Mouse (Mus musculus): ENCODE measurements around the gene Bco2. TPM values are rescaled to one million over a fixed set of nuclear protein-coding genes. Genes with fewer than 3 reads are reported as not detected.
A peak's percentile ranks its signal among the peaks of the same experiment; 100 is the strongest.

The Bco2 gene
- 0.22 TPM for polyA plus RNA-seq (2021)

- ChIA-PET CTCF (no interaction called here), POLR2A (no interaction called here)
- ATAC-seq (no peak), DNase-seq (ENCODE audit: low read depth, low spot score) (no peak)
- TF ChIP-seq CTCF (IDR thresholded peaks at IDR 0.05): no peak
- peaks cover 20% of the 10 kb centered on the region for H3K27me3 ChIP-seq
- in situ Hi-C loops (cut with MboI; ENCODE audit: low pct_unique_long_range_greater_than_20kb): no loop called here
Observed at GRCm38 (mm10) chr9:50555094-50555446, at the start of gene Bco2. Gene Bco2, minus strand, starts transcription at chr9:50555181.

DNA sequence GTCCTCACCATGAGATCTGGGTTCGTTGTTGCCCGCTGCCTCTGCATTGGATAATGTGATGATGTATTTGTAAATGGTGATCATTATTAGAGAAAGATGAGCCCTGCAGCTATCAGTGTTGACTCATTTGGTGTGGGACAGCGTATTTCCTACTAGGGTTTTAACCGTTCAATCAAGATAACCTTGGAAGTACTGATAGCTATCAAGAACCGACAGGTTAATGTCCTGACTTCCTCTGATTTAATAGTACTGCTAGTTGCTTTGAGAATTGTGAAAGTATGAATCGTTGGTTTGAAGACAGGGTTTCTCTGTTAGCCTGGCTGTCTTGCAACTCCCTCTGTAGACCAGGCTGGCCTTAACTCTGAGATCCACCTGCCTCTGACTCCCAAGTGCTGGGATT, 49.4 kb upstream of the Bco2 start:
- ChIA-PET CTCF (interaction anchor here (1.6 to 3.0 kb wide), 2 partner anchors 10 kb away, joined by 3 to 11 read pairs; no protein-coding TSS in a partner anchor), POLR2A (interaction anchor here (1.1 to 1.4 kb wide), 2 partner anchors 9 to 12 kb away, joined by 4 read pairs; no protein-coding TSS in a partner anchor)
- in situ Hi-C loops (cut with MboI; ENCODE audit: low pct_unique_long_range_greater_than_20kb): no loop called here
- DNase-seq (ENCODE audit: low read depth, low spot score) (no peak), ATAC-seq (no peak)
- H3K27me3 ChIP-seq: no peaks in the 10 kb centered on the region
- no peak for TF ChIP-seq CTCF (IDR thresholded peaks at IDR 0.05)

- H3K27me3 ChIP-seq: no peaks in the 10 kb centered on the region
- TF ChIP-seq CTCF (IDR thresholded peaks at IDR 0.05): no peak
- DNase-seq (ENCODE audit: low read depth, low spot score): no peak
- CTCF ChIA-PET: interaction anchor here (0.8 to 3.0 kb wide), 3 partner anchors 10 to 76 kb away, joined by 3 to 11 read pairs (median 3); partner anchors contain the start of gene Pts
- in situ Hi-C loops (cut with MboI; ENCODE audit: low pct_unique_long_range_greater_than_20kb): no loop called here
- POLR2A ChIA-PET: interaction anchor here (0.9 to 1.4 kb wide), 3 partner anchors 10 to 13 kb away, joined by 3 to 4 read pairs (median 4); no protein-coding TSS in a partner anchor
- peak; percentile 44 for ATAC-seq
Observed at GRCm38 (mm10) chr9:50603998-50604324, 49.0 kb upstream of the Bco2 start.

DNA sequence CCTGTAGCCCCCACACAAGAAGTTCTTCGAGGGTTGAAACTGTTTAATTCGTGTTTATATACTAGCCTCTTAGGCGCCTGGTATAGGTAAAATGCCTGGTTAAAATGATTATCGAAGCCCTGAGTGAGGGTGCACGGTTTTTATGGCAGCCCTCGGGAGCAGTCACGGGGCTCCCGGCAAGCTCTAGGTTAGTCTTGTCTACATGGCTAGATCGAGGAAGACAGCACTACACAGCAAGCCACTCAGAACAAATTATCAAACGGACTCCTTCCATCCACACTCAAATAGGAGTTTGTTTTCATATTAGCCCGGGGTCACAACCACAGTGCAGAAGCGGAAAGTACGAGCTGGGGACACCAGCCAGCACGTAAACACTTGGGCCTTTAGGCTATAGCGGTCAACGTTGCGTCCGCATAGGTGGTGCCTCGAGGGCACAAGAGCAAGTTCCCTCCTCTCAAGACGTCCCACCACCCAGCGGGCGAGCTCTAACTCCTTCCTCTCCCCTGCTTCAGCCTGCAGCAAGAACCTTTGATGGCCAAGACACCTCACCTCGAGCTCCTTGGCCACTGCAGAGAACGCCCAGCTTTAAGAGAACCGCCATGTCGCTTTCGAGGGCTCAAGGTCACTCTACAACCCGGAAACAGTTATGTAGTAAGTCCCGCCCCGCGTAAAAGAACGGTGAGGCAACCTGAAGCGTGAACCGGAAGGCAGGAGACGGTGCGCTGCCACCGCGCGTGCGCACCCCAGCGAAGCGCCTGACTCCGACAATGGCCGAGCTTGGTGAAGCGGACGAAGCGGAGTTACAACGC, 48.4 kb upstream of the Bco2 start, which contains the start of the genes Sdhd and Timm8b:
Gene Sdhd (minus strand): TSS at position 624 of the 809 bp plus-strand sequence.
Gene Timm8b (plus strand): TSS at position 722 of the 809 bp plus-strand sequence.
- ChIA-PET POLR2A (interaction anchor here (0.7 to 1.3 kb wide), 4 partner anchors 10 to 160 kb away, joined by 3 to 6 read pairs (median 4); partner anchors contain the start of genes Nkapd1 and Pih1d2), CTCF (interaction anchor here (0.8 to 3.0 kb wide), 3 partner anchors 9 to 75 kb away, joined by 3 to 11 read pairs (median 3); partner anchors contain the start of gene Pts)
- peak; percentile 88 for DNase-seq (ENCODE audit: low read depth, low spot score)
- TF ChIP-seq CTCF (IDR thresholded peaks at IDR 0.05): no peak
- in situ Hi-C loops (cut with MboI; ENCODE audit: low pct_unique_long_range_greater_than_20kb): no loop called here
- ATAC-seq: peak; percentile 90
- no peaks in the 10 kb centered on the region for H3K27me3 ChIP-seq

DNA sequence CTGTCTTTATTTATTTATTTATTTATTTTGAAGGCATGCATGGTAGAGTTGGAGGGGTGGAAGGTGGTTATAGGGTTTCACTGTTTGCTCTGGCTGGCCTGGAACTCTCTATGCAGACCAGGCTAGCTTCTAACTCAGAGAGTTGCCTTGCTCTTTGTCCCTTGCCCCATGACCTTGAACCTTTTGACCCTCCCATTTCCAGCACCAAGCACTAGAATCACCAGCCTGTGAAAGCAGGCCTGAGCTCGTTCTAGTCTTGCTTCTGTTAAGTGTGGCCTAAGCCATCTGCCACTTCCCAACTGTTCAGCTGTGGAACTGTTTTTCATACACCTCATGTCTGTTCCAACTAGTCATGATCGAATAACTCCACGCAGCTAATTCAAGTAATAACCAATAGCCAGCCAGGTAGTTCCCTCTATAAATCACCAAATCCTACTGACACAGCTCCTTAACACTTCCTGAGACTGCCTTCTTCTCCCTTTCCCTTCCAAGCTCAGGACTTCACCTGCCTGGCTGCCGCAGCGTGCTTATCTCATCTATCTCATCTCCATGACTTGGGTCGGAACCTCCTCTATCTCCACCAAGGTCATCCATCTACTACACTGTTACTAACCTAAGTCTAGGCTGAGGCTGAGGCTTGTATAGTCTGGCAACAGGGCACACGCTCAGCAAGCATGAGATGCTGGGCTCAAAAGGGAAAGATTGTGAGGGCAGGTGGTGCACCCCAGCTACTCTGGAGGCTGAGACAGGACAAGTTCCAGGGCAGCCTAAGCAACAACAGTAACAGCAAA, 47.3 kb upstream of the Bco2 start:
- DNase-seq (ENCODE audit: low read depth, low spot score) (no peak), ATAC-seq (no peak)
- in situ Hi-C loops (cut with MboI; ENCODE audit: low pct_unique_long_range_greater_than_20kb): no loop called here
- ChIA-PET CTCF (interaction anchor here (1.4 to 3.0 kb wide), 4 partner anchors 8 to 74 kb away, joined by 3 to 11 read pairs (median 7); partner anchors contain the start of gene Pts), POLR2A (interaction anchor here (1.3 kb wide), 1 partner anchor 14 kb away, joined by 6 read pairs; the partner anchor contains the start of genes Nkapd1 and Pih1d2)
- no peak for TF ChIP-seq CTCF (IDR thresholded peaks at IDR 0.05)
- H3K27me3 ChIP-seq: no peaks in the 10 kb centered on the region

- ChIA-PET POLR2A (no interaction called here), CTCF (interaction anchor here (1.4 to 3.0 kb wide), 4 partner anchors 7 to 74 kb away, joined by 3 to 11 read pairs (median 7); partner anchors contain the start of gene Pts)
- in situ Hi-C loops (cut with MboI; ENCODE audit: low pct_unique_long_range_greater_than_20kb): no loop called here
- ATAC-seq (no peak), DNase-seq (ENCODE audit: low read depth, low spot score) (no peak)
- no peaks in the 10 kb centered on the region for H3K27me3 ChIP-seq
- no peak for TF ChIP-seq CTCF (IDR thresholded peaks at IDR 0.05)
Observed at GRCm38 (mm10) chr9:50601536-50601935, 46.6 kb upstream of the Bco2 start.

GRCm38 (mm10) chr9:50596973-50597372, 42.0 kb upstream of the Bco2 start:
- no peaks in the 10 kb centered on the region for H3K27me3 ChIP-seq

GRCm38 (mm10) chr9:50594794-50595417, 39.9 kb upstream of the Bco2 start:
- ATAC-seq (no peak), DNase-seq (ENCODE audit: low read depth, low spot score) (no peak)
- ChIA-PET CTCF (interaction anchor here (0.8 to 3.9 kb wide), 8 partner anchors 8 to 151 kb away, joined by 3 to 15 read pairs (median 7); partner anchors contain the start of genes Pts, Sdhd and Timm8b), POLR2A (no interaction called here)
- H3K27me3 ChIP-seq: no peaks in the 10 kb centered on the region
- TF ChIP-seq CTCF (IDR thresholded peaks at IDR 0.05): no peak
- in situ Hi-C loops (cut with MboI; ENCODE audit: low pct_unique_long_range_greater_than_20kb): loop anchor here (5.0 kb wide), 2 partner anchors 58 to 138 kb away; no protein-coding TSS in a partner anchor

More at GRCm38 (mm10) chr9:50596973-50597372, 42.0 kb upstream of the Bco2 start:
- ChIA-PET CTCF (interaction anchor here (0.9 to 1.5 kb wide), 2 partner anchors 24 to 68 kb away, joined by 4 to 5 read pairs; partner anchors contain the start of gene Pts), POLR2A (no interaction called here)
- no peak for DNase-seq (ENCODE audit: low read depth, low spot score)
- in situ Hi-C loops (cut with MboI; ENCODE audit: low pct_unique_long_range_greater_than_20kb): loop anchor here (5.0 kb wide), 2 partner anchors 60 to 140 kb away; no protein-coding TSS in a partner anchor
- no peak for TF ChIP-seq CTCF (IDR thresholded peaks at IDR 0.05)
- ATAC-seq: no peak

DNA sequence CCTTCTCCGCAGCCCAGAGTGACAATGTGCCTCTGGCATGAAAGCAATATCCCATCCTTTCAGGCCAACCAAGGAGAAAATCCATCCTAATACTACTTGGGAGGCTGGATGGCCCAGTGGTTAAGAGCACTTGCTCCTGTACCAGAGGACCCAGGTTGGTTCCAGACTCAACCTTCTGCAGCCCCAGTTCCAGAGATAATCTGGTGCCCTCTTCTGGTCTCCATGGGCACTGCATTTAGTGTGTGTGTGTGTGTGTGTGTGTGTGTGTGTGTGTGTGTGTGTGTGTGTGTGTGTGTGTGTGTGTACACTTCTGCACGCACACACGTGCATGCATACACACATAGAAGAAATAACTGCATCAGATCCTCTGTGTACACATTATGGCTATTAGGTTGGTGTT, 38.6 kb upstream of the Bco2 start:
- ChIA-PET POLR2A (interaction anchor here (1.2 kb wide), 1 partner anchor 65 kb away, joined by 4 read pairs; the partner anchor contains the start of gene Pts), CTCF (interaction anchor here (0.8 to 3.9 kb wide), 8 partner anchors 8 to 141 kb away, joined by 3 to 15 read pairs (median 8); partner anchors contain the start of genes Pts, Sdhd and Timm8b)
- TF ChIP-seq CTCF (IDR thresholded peaks at IDR 0.05): peak; percentile 83
- DNase-seq (ENCODE audit: low read depth, low spot score) (no peak), ATAC-seq (no peak)
- in situ Hi-C loops (cut with MboI; ENCODE audit: low pct_unique_long_range_greater_than_20kb): no loop called here
- no peaks in the 10 kb centered on the region for H3K27me3 ChIP-seq

Measured in Patski (cell line).